Mouse (Mus musculus) left cerebral cortex, adult 2 months (tissue): ENCODE results near the gene Ston1. TPM values are rescaled to one million over a fixed set of nuclear protein-coding genes. Genes with fewer than 3 reads are reported as not detected.

Source experiments
- DNase-seq, 2 experiments: peaks; one replicate each; pipeline ENCODE4 v3.0.0; 2021 to 2022; ENCODE audit warnings: low spot score in 2 of 2, mixed read lengths in 1 of 2; ENCODE audit errors: extremely low spot score in 1 of 2
- H3K27ac ChIP-seq: fragments of 200-600 bp; 2 replicates; pipeline ENCODE4 v1.8.1; 2022
- H3K4me3 ChIP-seq: fragments of 200-600 bp; 2 replicates; pipeline ENCODE4 v1.8.1; 2022
- CTCF ChIP-seq: fragments of 200-600 bp; IDR thresholded peaks from 2 replicates; pipeline ENCODE4 v1.8.1; 2022; ENCODE audit warnings: antibody characterized with exemption, mild to moderate bottlenecking, moderate library complexity
- intact Hi-C: fragments of 180-260 bp; cut with DNase I; formaldehyde crosslinking; loops from one replicate; pipeline ENCODE4 v1.15.1; 2025
- total RNA-seq, 2 experiments: library from RNA; stranded (reverse); gene quantifications; 2 replicates each; pipeline ENCODE4 v1.2.3; 2021

The Ston1 gene
- total RNA-seq, 2 experiments from 2014 or later, result 6.1 to 7.4 TPM

GRCm38 (mm10) chr17:88595071-88595470 is 2.4 kb upstream of the Ston1 start:
- TF ChIP-seq CTCF, result no peak
- intact Hi-C loops, result no loop called here
- Histone ChIP-seq H3K27ac (no peak overlapping the region), H3K4me3 (no peak overlapping the region)
- no peak for DNase-seq

- H3K27ac ChIP-seq, result no peak overlapping the region
- intact Hi-C loops, result loop anchor here (2.0 kb wide), 1 partner anchor 41 kb away; no protein-coding TSS in a partner anchor
- no peak overlapping the region for H3K4me3 ChIP-seq
- TF ChIP-seq CTCF, result no peak
- DNase-seq, result no peak
Observed at GRCm38 (mm10) chr17:88596068-88596467, 1.4 kb upstream of the Ston1 start.

GRCm38 (mm10) chr17:88596544-88597221 is 801 bp upstream of the Ston1 start:
- peak; percentile 77 for DNase-seq
- intact Hi-C loops, result loop anchor here (2.0 kb wide), 1 partner anchor 40 kb away; no protein-coding TSS in a partner anchor
- TF ChIP-seq CTCF, result no peak; the same call in 1 of the 2 replicates
- peak overlapping the region; percentile 64 for H3K4me3 ChIP-seq
- peak overlapping the region; percentile 82; the same call in 1 of the 2 replicates for H3K27ac ChIP-seq

GRCm38 (mm10) chr17:88598056-88598420 is 554 bp downstream of the Ston1 start:
- intact Hi-C loops, result no loop called here
- Histone ChIP-seq H3K27ac (no peak overlapping the region), H3K4me3 (peak overlapping the region; percentile 64)
- no peak for DNase-seq
- TF ChIP-seq CTCF, result no peak

GRCm38 (mm10) chr17:88598570-88599368 is 1.3 kb downstream of the Ston1 start:
- intact Hi-C loops, result no loop called here
- Histone ChIP-seq H3K27ac (no peak overlapping the region), H3K4me3 (no peak overlapping the region)
- no peak for DNase-seq
- TF ChIP-seq CTCF, result no peak

GRCm38 (mm10) chr17:88600492-88601026 is 3.1 kb downstream of the Ston1 start:
- no peak overlapping the region for H3K4me3 ChIP-seq
- intact Hi-C loops, result no loop called here
- no peak for TF ChIP-seq CTCF
- no peak overlapping the region for H3K27ac ChIP-seq
- DNase-seq, result no peak

- intact Hi-C loops, result no loop called here
- Histone ChIP-seq H3K27ac (no peak overlapping the region), H3K4me3 (no peak overlapping the region)
- TF ChIP-seq CTCF, result no peak
- DNase-seq, result no peak
Observed at GRCm38 (mm10) chr17:88603943-88604342, 6.5 kb downstream of the Ston1 start.

GRCm38 (mm10) chr17:88606056-88606455 is 8.6 kb downstream of the Ston1 start:
- intact Hi-C loops, result no loop called here
- no peak for TF ChIP-seq CTCF
- H3K4me3 ChIP-seq, result no peak overlapping the region
- H3K27ac ChIP-seq, result no peak overlapping the region
- no peak for DNase-seq

GRCm38 (mm10) chr17:88609361-88609760 is 11.9 kb downstream of the Ston1 start:
- intact Hi-C loops, result no loop called here
- no peak for DNase-seq
- no peak overlapping the region for H3K27ac ChIP-seq
- TF ChIP-seq CTCF, result no peak
- H3K4me3 ChIP-seq, result no peak overlapping the region

- intact Hi-C loops, result no loop called here
- Histone ChIP-seq H3K27ac (no peak overlapping the region), H3K4me3 (no peak overlapping the region)
- no peak for DNase-seq
- no peak for TF ChIP-seq CTCF
Observed at GRCm38 (mm10) chr17:88611057-88611456, 13.6 kb downstream of the Ston1 start.

GRCm38 (mm10) chr17:88613172-88613571 is 15.7 kb downstream of the Ston1 start:
- DNase-seq, result no peak
- TF ChIP-seq CTCF, result no peak
- H3K4me3 ChIP-seq, result no peak overlapping the region
- intact Hi-C loops, result no loop called here
- no peak overlapping the region for H3K27ac ChIP-seq

GRCm38 (mm10) chr17:88613721-88614120 is 16.2 kb downstream of the Ston1 start:
- Histone ChIP-seq H3K27ac (no peak overlapping the region), H3K4me3 (no peak overlapping the region)
- no peak for TF ChIP-seq CTCF
- intact Hi-C loops, result no loop called here
- DNase-seq, result no peak
